Mouse (Mus musculus): Measurements from ENCODE around the gene Idnk.

DNA sequence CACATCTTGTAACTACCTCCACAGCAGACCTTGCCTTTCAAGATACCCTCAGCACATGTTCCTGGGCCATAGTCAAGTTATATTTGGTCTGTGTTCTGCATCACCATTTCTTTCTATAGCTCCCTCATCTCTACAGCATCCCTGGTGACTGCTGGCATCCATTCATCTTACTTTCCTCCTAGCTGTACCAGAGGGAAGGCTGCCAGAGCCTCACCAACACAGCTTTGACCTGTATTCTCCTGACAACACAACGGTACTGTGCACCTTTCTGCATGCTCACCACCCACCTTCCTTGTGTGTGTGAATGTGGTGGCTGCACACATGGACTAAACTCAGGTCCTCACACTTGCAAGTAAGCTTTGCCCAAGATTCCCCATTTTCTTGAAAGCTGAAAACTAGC lies 45.5 kb downstream of the Idnk start:
- no peak for TF ChIP-seq TCF12 (IDR thresholded peaks at IDR 0.05; ENCODE audit: insufficient read depth, poor library complexity, severe bottlenecking)
- no peak for TF ChIP-seq POLR2A (IDR thresholded peaks at IDR 0.05; ENCODE audit: insufficient read length, low read depth)
- TF ChIP-seq MAX (IDR thresholded peaks at IDR 0.05; ENCODE audit: low read depth) = no peak
- no peak for TF ChIP-seq POLR2AphosphoS2 (IDR thresholded peaks at IDR 0.05; ENCODE audit: insufficient read length, low read depth)
- no peak for TF ChIP-seq REST (IDR thresholded peaks at IDR 0.05; ENCODE audit: insufficient read depth, insufficient read length)

Data from myocyte (in vitro differentiated cells).